Mouse (Mus musculus) c-Kit-negative CD71-positive TER-119-positive erythroid progenitor cells, embryonic 14.5 days (primary cell): ENCODE data around the gene Stom.

Experiments
- DNase-seq: peaks from one replicate; pipeline ENCODE4 v3.0.0-alpha.2; 2013; ENCODE audit warnings: low read depth, low spot score

The Stom gene

GRCm38 (mm10) chr2:35272881-35273280, 63.9 kb downstream of the Stom start:
- no peak for DNase-seq

- DNase-seq = no peak
Observed at GRCm38 (mm10) chr2:35271817-35272216, 65.0 kb downstream of the Stom start.

- no peak for DNase-seq
Observed at GRCm38 (mm10) chr2:35270531-35270984, 66.2 kb downstream of the Stom start.

GRCm38 (mm10) chr2:35269716-35270260, 67.0 kb downstream of the Stom start:
- no peak for DNase-seq

- DNase-seq = no peak
Observed at GRCm38 (mm10) chr2:35269136-35269535, 67.6 kb downstream of the Stom start.

GRCm38 (mm10) chr2:35267876-35268566, 68.8 kb downstream of the Stom start:
- no peak for DNase-seq

- DNase-seq = no peak
Observed at GRCm38 (mm10) chr2:35267156-35267875, 69.5 kb downstream of the Stom start.

- DNase-seq = no peak
Observed at GRCm38 (mm10) chr2:35266251-35266905, 70.4 kb downstream of the Stom start.

- no peak for DNase-seq
Observed at GRCm38 (mm10) chr2:35265775-35266174, 71.0 kb downstream of the Stom start.

GRCm38 (mm10) chr2:35265296-35265695, 71.5 kb downstream of the Stom start:
- DNase-seq = no peak

GRCm38 (mm10) chr2:35264095-35264494, 72.7 kb downstream of the Stom start:
- DNase-seq = no peak
